Mouse (Mus musculus) bone marrow macrophage, adult 2 months (primary cell): ENCODE results near the gene Cmtm4.

Experiments used
- CTCF ChIP-seq: IDR thresholded peaks from 2 replicates; pipeline ENCODE4 v1.5.1; 2012; ENCODE audit warnings: low read depth, mild to moderate bottlenecking, low read length, moderate library complexity
- POLR2A ChIP-seq: IDR thresholded peaks from 2 replicates; pipeline ENCODE4 v1.6.1; 2012; ENCODE audit warnings: mild to moderate bottlenecking, low read depth, low read length, borderline replicate concordance

DNA sequence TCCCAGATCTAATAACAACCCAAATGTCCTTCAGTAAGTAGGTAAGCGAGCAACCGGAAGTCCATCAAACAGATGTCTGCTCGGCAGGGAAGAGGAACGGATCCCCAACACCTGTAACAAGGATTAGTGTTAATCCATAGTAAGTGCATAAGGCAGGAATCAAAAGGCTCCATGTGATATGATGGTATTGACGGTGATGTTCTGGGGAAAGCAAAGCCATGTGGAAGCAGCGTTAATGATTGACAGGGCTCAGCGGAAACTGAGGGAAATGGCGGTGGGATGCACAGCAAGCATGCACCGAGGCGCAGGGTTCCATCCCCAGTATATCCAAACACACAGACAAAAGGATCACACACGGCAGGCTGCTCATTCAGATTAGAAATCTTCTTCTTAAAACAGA, 21.3 kb downstream of the Cmtm4 start:
- TF ChIP-seq CTCF (no peak), POLR2A (no peak)
